Mouse (Mus musculus) heart, embryonic 11.5 days (tissue): ENCODE measurements at regions not wholly inside any gene's neighbourhood (a gene's known extent, or its start where the extent isn't known, plus 50 kb on each side); places are given as distances from the start of the nearest gene placed in this dataset.
"Not testable (repeated sequence)": the region's sequence is repeated elsewhere in the genome, so short reads cannot be mapped to it uniquely, and the experiment has no call there.

Experiments
- ATAC-seq: fragments of 200-750 bp; cut with Nextera tagmentation; replicated peaks from 2 replicates; pipeline ENCODE4 v1.8.0; 2017; ENCODE audit warnings: moderate library complexity; ENCODE audit not compliant: insufficient number of reproducible peaks, low FRiP score, low TSS enrichment
- H3K27ac ChIP-seq: fragments of 300-500 bp; sonication (generic); 2 replicates; pipeline ENCODE4 v1.5.1; 2014; ENCODE audit warnings: mild to moderate bottlenecking, low read depth, low read length
- H3K27me3 ChIP-seq: fragments of 300-500 bp; sonication (generic); 2 replicates; pipeline ENCODE4 v1.6.1; 2014; ENCODE audit warnings: mild to moderate bottlenecking, low read length, mixed read lengths; ENCODE audit not compliant: control insufficient read depth, insufficient read depth
- H3K36me3 ChIP-seq: fragments of 300-500 bp; sonication (generic); 2 replicates; pipeline ENCODE4 v1.6.1; 2014; ENCODE audit warnings: mild to moderate bottlenecking, low read length, moderate library complexity, mixed read lengths; ENCODE audit not compliant: control insufficient read depth, insufficient read depth
- H3K4me1 ChIP-seq: fragments of 300-500 bp; sonication (generic); 2 replicates; pipeline ENCODE4 v1.6.1; 2014; ENCODE audit warnings: low read length; ENCODE audit not compliant: control insufficient read depth, insufficient read depth
- H3K4me2 ChIP-seq: fragments of 300-500 bp; sonication (generic); 2 replicates; pipeline ENCODE4 v1.6.1; 2014; ENCODE audit warnings: mild to moderate bottlenecking, moderate library complexity
- H3K4me3 ChIP-seq: fragments of 300-500 bp; sonication (generic); 2 replicates; pipeline ENCODE4 v1.5.1; 2014; ENCODE audit warnings: low read depth, low read length
- H3K9ac ChIP-seq: fragments of 300-500 bp; sonication (generic); 2 replicates; pipeline ENCODE4 v1.6.1; 2014; ENCODE audit warnings: mild to moderate bottlenecking, low read depth, low read length, moderate library complexity
- H3K9me3 ChIP-seq: fragments of 300-500 bp; sonication (generic); replicated peaks from 2 replicates; pipeline ENCODE4 v1.6.1; 2016; ENCODE audit warnings: low read length; ENCODE audit not compliant: control insufficient read depth
- WGBS: fragments of 180-500 bp; shearing (Covaris S2); extraction: QIAGEN DNeasy Blood & Tissue Kit; methylation state at CpG from one replicate; pipeline ENCODE4 v1.1.7; 2014; ENCODE audit not compliant: insufficient replicate concordance; 5-methylcytosine and 5-hydroxymethylcytosine counted together

DNA sequence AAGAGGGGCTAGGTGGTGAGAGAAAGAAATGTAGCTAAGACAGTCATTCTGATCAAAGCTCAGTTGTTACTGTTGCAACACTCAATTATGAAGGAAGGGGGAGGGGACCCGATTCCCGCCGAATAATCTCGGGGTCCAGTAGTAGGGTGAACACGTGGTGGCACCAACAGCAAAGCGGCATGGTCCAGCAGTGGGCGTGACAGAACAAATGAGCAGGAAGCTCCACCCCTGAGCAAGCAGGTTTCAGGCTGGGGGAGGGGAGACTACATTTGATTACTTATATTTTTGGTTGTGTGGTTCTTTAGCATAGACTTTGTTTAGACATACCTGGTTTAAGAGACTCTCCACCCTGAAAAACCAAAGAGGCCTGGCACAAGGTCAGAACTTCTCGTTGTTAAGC lies 143.8 kb upstream of the Tbl1xr1 start:
- H3K9me3 ChIP-seq, ATAC-seq: not testable (repeated sequence)

DNA sequence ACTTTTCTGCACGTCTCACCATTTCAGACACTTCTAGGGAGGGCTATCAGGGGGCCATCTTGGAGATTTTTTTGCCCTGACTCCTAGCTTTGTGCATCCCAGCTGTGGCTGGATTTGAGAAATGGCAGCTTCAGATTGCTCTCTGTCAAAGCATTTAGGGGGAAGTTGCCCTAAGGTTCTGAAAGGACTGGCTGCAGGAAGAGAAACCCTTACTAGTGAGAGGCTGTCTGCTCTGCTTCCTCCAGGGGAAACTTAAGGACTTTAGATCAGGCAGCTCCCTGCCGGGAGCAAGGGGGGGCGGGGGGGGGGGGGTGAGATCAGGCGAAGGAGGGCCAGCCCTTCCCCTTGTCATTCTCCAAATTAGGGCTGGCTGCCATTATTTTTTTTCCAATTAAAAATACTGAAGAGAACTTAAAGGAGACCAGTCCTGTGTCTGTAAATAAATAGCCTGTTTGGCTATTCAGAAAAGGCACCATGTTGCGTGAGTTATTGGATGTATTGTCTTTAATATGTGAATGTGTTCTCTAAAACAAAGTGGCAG lies 141.7 kb upstream of the Tbl1xr1 start:
- H3K9ac ChIP-seq: no peak overlapping the region
- WGBS: 12% methylated on average over 5 of the region's 5 CpGs
- ATAC-seq: no peak

More for the DNA sequence above, 143.8 kb upstream of the Tbl1xr1 start:
- H3K4me2 ChIP-seq, H3K27me3 ChIP-seq, H3K9ac ChIP-seq, H3K27ac ChIP-seq, H3K4me3 ChIP-seq, H3K36me3 ChIP-seq: not testable (repeated sequence)
- 69% methylated on average over 8 of the region's 8 CpGs for WGBS
- H3K4me1 ChIP-seq: peaks cover 19% of the 10 kb centered on the region

GRCm38 (mm10) chr3:21935571-21936261 lies 140.7 kb upstream of the Tbl1xr1 start:
- no peaks in the 10 kb centered on the region for H3K9me3 ChIP-seq
- H3K27ac ChIP-seq: peak overlapping the region; percentile 75
- peaks cover 23% of the 10 kb centered on the region for H3K4me1 ChIP-seq
- H3K4me2 ChIP-seq: peak overlapping the region; percentile 66
- H3K9ac ChIP-seq: peak overlapping the region; percentile 60
- WGBS: 1% methylated on average over 24 of the region's 24 CpGs
- H3K36me3 ChIP-seq: no peaks in the 10 kb centered on the region
- peak; percentile 88 for ATAC-seq
- H3K4me3 ChIP-seq: peak overlapping the region; percentile 35
- no peaks in the 10 kb centered on the region for H3K27me3 ChIP-seq

More for the DNA sequence above, 141.7 kb upstream of the Tbl1xr1 start:
- Histone ChIP-seq H3K4me3 (no peak overlapping the region), H3K9me3 (no peaks in the 10 kb centered on the region), H3K4me2 (peak overlapping the region; percentile 66), H3K27me3 (no peaks in the 10 kb centered on the region), H3K4me1 (peaks cover 23% of the 10 kb centered on the region), H3K36me3 (no peaks in the 10 kb centered on the region), H3K27ac (peak overlapping the region; percentile 75; the same call in 1 of the 2 replicates)

DNA sequence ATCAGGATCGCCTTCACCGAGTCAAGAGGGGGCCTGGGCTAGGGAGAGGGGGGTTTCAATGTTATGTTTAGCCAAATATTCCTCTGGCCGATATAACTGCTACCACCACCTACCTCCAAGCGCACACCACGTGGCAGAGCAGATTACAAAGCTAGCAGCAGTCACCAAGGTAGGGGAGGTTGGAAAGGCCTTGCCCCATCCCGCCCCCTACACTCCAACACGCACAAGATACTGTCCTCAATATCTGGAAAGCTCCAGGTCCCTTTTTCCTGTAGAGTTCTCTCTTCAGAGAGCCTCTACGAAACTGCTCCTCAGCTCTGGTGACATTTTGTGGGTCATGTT lies 140.2 kb upstream of the Tbl1xr1 start:
- Histone ChIP-seq H3K4me3 (peak overlapping the region; percentile 35), H3K27ac (no peak overlapping the region), H3K4me2 (peak overlapping the region; percentile 66), H3K27me3 (no peaks in the 10 kb centered on the region), H3K9ac (no peak overlapping the region), H3K4me1 (peaks cover 23% of the 10 kb centered on the region), H3K9me3 (no peaks in the 10 kb centered on the region), H3K36me3 (no peaks in the 10 kb centered on the region)
- WGBS: 3% methylated on average over 8 of the region's 8 CpGs
- no peak; the same call in 1 of the 2 replicates for ATAC-seq

- no peak overlapping the region for H3K27ac ChIP-seq
- no peaks in the 10 kb centered on the region for H3K9me3 ChIP-seq
- no peaks in the 10 kb centered on the region for H3K27me3 ChIP-seq
- peak overlapping the region; percentile 66 for H3K4me2 ChIP-seq
- ATAC-seq: peak; percentile 3; the same call in 1 of the 2 replicates
- H3K36me3 ChIP-seq: no peaks in the 10 kb centered on the region
- H3K9ac ChIP-seq: peak overlapping the region; percentile 6; the same call in 1 of the 2 replicates
- H3K4me3 ChIP-seq: peak overlapping the region; percentile 35; the same call in 1 of the 2 replicates
- peaks cover 23% of the 10 kb centered on the region for H3K4me1 ChIP-seq
- WGBS: 21% methylated on average over 8 of the region's 8 CpGs
Measured at GRCm38 (mm10) chr3:21936616-21937015, 139.8 kb upstream of the Tbl1xr1 start.

- Histone ChIP-seq H3K4me2 (no peak overlapping the region), H3K4me1 (peaks cover 23% of the 10 kb centered on the region), H3K4me3 (no peak overlapping the region), H3K27ac (no peak overlapping the region), H3K9ac (no peak overlapping the region), H3K27me3 (no peaks in the 10 kb centered on the region), H3K36me3 (no peaks in the 10 kb centered on the region), H3K9me3 (no peaks in the 10 kb centered on the region)
- no peak for ATAC-seq
- WGBS: 45% methylated on average over 7 of the region's 7 CpGs
Measured at GRCm38 (mm10) chr3:21937281-21938035, 139.0 kb upstream of the Tbl1xr1 start.

- peak overlapping the region; percentile 24; the same call in 1 of the 2 replicates for H3K9ac ChIP-seq
- H3K4me1 ChIP-seq: peaks cover 23% of the 10 kb centered on the region
- 45% methylated on average over 11 of the region's 11 CpGs for WGBS
- H3K4me2 ChIP-seq: no peak overlapping the region
- no peak for ATAC-seq
- H3K27me3 ChIP-seq: no peaks in the 10 kb centered on the region
- no peaks in the 10 kb centered on the region for H3K36me3 ChIP-seq
- H3K4me3 ChIP-seq: no peak overlapping the region
- no peak overlapping the region for H3K27ac ChIP-seq
- no peaks in the 10 kb centered on the region for H3K9me3 ChIP-seq
Measured at GRCm38 (mm10) chr3:21938071-21938848, 138.2 kb upstream of the Tbl1xr1 start.

DNA sequence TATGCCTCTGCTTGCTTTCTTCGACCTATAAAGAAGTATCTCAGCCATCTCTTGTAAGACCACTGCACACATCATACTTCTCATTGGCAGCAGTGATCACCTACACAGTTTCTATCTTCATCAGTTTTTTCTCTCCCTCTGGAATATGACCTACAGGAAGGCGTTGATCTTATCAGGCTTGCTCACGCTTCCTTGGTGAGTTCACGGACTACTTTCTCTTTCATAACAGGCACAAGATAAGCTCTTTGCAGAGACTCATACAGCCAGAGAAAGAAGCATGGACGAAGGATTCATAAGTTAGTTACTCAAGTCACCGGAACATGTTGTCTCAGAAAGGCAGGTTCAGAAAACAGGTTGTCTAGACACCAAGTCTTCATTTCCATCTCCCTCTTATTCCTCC lies 136.7 kb upstream of the Tbl1xr1 start:
- no peaks in the 10 kb centered on the region for H3K9me3 ChIP-seq
- peaks cover 22% of the 10 kb centered on the region for H3K4me1 ChIP-seq
- 68% methylated on average over 6 of the region's 6 CpGs for WGBS
- no peak overlapping the region for H3K4me2 ChIP-seq
- H3K27ac ChIP-seq: no peak overlapping the region
- H3K4me3 ChIP-seq: no peak overlapping the region
- no peak for ATAC-seq
- no peaks in the 10 kb centered on the region for H3K36me3 ChIP-seq
- no peaks in the 10 kb centered on the region for H3K27me3 ChIP-seq
- H3K9ac ChIP-seq: no peak overlapping the region
